Mouse (Mus musculus) 3134 (cell line): Measurements from ENCODE around the gene Hmgn3.
"Not testable (repeated sequence)": the region's sequence is repeated elsewhere in the genome, so short reads cannot be mapped to it uniquely, and the experiment has no call there.

Experiments used
- DNase-seq: peaks from one replicate; pipeline ENCODE4 v3.0.0-alpha.2; 2011; ENCODE audit warnings: low spot score; ENCODE audit not compliant: insufficient read length; ENCODE audit errors: extremely low read depth

The Hmgn3 gene

DNA sequence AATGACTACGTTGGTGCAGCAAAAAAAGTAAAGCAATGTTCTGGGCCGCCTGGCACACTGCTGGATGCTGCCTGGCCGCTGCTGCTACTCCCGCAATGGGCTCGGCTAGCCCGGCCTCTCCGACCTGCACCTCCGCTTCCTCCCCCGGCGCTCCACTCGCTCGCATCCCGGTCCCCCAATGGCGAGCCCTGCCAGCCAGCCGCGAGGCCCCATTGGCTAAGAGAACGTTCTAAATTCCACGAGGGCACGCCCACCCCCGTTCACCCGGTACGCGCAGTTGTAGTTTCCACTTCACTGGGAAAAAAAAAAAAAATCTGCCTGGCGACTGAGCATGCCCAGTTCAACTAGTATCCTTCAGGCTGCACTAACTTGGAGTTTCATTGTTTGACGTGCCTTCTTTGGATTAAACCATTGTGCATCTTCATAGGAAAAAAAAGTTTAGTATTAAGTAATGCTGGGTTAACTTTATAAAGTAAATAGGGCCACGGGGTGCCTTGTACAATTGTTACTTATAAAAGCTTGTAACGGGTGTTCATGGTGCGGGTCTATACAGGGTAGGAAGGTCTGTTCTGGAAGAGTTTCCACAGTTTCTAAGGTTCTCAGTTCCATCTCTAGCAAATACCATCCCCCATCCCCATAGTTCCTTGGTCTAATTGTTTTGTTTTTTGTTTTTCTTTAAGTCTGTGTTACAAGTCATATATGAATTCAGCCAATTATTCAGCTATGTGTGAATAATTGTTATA, at the start of gene Hmgn3:
Hmgn3 (minus strand) TSS at position 240 of the 743 bp plus-strand sequence.
- peak; percentile 93 for DNase-seq

DNA sequence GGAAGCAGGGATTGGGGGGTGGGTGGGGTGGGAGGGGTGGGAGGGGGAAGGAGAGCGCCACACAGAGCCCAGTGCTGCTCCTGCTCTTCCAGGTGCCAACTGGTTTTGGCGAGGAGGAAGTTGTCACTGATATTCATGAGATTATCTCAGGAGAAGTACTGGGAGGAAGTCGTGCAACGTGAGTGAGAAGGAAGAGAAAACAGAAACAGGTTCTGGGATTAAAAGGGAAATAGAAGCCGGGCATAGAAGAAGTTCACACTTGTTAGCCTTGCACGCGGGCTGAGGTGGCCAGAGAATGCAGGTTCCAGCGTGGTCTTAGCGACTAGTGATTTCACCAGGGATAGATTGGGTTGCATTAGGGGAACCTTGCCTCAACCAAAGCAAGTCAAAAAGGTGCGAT, 49.3 kb upstream of the Hmgn3 start:
- no peak for DNase-seq

DNA sequence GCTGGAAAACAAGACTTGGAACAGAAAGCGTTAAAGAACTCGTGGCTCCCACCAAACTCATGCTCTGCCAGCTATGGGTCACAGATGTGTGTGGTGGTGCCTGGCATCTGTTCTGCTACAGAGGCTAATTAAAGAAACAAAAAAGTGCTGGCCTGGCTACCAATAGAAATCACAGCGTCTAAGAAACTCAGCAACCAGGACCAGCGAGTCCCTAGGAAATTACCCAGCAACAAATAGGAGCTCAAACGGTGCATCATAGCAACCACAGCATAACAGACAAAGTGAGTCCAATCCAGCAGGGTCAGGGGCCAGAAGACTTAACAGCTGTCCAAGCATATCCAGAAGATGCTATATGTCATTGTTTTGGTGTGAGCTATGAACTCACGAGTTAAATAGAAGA, 48.5 kb upstream of the Hmgn3 start:
- DNase-seq: no peak

DNA sequence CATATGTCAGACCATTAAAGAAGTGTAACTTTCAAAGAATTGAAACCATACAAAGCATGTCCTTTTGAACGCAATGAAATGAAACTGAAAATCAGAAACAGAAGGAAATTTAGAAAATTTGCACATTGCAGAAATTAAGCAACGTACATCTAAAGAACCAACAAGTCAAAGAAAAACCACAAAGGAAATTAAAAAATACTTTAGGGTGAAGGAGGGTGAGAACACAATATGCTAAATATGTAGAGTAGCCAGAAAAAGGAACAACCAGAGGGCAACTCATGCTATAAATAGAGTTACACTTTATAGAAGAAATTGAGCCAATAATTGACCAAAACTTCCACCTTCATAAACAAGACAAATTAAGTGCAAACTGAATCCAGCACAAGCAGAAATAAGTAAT, 41.3 kb upstream of the Hmgn3 start:
- no peak for DNase-seq

DNA sequence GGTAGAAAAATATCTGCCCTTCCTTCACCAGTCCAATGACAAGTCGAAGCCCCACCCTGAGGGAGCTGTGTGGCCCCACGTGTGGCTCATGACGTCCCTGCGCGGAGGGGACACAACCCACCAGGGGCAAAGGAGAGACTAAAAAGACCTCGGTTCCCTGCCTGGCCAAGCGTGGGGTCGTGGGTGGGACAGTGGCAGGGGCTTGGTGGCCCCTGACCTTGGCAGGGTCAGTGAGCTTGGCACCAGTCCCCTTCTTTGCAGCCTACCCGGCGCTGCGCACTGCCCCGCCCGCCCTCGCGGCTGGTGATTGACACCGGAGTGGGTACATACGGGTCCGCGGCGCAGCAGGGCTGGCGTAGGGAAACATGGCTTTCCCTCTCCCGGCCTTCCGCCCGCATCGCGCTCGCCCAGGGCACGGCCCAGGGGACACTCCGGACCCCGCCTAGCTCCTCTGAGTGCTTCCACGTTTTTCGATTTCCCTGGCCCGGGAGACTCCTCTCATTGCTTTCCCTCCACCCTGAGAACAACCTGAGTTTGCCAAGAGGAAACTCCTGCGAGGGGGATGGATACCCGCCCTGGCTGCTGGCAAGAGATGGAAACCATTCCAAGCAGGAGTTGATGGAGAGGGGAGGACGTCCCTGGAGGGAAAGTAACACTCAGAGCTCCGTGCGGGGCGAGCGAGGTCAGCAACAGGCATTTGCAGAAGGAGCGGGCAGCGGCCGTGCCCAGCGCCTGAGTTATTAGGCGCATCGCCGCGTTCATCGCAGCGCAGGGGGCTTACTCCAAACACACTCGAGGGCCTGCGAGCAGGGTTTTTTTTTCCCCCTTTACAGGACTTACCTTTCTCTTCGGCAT, 667 bp downstream of the Hmgn3 start:
- DNase-seq: peak; percentile 82

DNA sequence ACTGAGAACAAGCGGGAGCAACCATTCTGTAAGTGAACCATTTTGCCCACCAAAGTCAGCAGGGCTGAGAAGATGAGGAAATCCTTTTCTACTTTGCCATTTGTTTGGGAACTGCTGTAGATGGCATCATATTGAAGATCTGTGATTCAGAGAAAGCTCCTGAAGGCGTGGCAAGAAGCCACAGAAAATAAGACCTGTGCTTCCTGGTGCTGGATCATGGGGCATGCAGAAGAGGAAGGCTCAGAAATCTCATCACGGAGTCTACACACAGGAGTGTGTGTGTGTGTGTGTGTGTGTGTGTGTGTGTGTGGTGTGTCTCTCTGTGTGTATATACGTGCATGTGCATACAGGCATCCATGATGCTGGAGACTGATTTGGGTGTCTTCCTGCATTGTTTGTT, 16.7 kb downstream of the Hmgn3 start:
- no peak for DNase-seq

DNA sequence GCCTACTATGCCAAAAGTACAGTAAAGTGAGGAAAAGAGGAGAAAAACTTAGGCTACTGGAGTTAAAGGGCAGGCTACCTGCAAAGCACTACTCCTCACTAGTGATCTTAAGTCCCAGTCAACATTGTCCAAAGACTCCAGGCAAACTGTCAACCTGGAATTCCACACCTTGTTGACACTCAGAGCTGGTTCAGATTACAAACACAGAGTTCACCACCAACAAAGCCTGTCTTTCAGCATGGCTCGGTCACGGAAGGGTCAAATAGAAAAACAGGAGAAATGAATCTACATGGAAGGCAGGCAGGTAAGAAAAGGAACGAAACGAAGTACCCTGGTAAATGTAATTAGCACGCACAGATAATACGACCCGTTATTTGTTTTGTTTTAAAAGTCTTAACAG, 18.6 kb downstream of the Hmgn3 start:
- DNase-seq: no peak

DNA sequence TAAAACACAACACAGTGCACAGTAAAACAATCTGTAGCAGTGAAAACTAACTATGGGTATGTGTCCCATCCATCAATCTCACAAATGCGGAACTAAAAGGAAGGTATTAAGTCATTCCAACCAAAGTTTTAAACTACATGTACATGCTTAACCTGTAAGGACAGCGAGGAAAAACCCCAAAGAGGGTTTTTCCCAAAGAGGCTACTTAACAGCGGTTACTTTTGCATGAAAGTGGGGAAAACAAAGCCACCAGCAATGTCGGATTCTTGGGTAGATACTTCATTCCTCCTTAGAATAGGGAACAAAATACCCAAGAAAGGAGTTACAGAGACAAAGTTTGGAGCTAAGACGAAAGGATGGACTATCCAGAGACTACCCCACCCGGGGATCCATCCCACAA, 20.0 kb downstream of the Hmgn3 start:
- not testable (repeated sequence) for DNase-seq

DNA sequence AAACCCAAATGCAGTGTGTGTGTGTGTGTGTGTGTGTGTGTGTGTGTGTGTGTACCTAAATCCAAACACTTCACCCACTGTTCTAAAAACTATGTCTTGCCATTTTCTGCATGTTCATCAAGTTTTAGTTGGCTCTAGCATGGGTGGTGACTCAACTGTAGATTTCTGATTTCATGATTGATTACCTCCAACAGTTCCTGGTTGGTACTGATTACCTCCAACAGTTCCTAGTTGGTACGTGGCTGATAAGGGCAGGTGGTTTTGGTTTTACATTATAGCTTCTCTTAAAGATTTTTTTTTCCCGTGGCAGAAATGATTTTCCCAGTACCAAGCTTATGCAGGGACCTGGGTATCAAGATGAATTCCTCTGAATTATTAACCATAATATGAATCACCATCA, 27.3 kb downstream of the Hmgn3 start:
- DNase-seq: no peak

DNA sequence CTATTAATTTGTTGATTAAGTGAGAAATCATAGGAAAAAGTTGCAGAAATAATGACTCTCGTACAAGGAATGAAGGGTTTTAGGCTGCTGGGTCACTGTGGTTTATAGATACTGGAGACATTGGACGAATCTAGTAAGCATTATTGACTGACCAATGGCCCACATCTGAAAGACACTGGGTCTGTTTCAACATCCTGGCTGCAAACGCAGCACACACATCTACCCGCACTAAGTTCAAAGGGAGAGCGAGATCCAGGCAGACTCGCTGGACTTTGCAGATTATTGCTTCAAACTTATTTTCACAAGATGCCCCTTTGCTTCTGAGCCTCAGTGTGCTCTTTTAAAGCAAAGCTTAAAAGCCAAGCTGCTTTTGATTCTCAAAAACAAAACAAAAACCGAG, 29.0 kb downstream of the Hmgn3 start:
- no peak for DNase-seq

DNA sequence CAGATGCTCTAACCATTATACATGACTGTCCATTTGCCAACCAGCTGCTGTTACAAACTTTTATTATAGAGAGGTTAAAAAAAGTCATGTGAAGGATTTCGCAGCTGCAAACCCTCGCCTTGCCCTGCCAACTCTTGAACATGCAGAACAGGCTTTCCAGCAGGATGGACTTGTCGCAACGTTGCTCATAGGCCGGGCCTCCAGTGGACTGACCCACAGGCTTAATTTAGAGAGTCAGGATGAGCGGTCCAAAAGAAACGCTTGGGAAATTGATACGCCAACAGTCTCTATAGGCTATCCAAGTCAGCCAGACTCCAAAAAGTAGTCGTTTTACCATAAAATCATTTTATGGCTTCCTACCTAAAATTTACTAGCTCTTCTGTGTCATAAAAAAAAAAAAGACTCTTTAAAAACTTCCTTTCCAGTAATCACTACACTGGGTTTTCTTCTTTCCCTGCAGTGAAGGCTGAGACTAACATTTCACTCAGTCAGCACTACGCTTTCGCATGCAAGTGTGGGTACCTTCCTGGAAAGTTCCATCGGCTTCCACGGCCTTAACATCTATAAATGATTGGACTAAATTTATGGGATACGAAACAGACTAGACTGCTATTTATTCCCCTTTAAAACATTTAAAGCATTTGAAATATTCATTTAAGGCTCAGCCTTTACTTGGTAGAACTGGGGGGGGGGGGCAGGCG, 29.6 kb downstream of the Hmgn3 start:
- no peak for DNase-seq

DNA sequence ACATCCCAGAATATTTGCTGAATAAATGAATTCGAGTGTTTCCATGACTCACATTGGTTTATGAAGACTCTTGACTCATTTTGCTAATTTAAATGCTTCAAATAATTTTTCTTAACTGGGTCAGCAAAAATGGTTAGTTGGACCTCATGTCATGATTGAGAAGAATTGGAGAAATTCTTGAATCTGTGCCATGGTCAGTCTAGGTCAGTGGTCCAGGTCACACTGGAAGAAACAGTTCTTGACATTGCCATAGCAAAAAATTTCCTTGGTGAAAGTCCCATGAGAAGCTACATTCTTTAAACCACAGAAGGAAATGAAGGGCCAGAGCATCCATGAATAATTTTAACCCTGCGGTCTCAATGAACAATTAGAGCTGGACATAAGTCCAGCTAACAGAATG, 30.8 kb downstream of the Hmgn3 start:
- no peak for DNase-seq

DNA sequence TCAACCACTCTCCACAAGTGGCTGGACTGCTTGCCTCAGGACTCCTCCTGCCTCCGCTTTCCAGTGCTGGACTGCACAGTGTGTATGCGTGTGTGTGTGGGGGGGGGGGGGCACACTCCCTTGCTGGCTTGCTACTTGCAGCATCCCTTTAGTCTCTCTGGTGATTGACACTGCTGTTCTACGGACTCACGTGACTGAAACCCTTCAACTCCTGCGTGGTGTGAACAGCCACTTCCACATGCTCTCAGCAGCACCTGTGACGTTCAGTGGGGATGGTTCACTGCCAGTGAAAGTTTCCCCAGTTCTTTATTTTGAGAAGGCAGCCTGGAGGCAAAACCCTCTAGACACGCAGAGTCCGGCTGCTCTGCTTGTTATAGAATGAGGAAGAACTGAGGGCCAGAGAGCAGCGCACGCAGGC, 32.7 kb downstream of the Hmgn3 start:
- DNase-seq: no peak

DNA sequence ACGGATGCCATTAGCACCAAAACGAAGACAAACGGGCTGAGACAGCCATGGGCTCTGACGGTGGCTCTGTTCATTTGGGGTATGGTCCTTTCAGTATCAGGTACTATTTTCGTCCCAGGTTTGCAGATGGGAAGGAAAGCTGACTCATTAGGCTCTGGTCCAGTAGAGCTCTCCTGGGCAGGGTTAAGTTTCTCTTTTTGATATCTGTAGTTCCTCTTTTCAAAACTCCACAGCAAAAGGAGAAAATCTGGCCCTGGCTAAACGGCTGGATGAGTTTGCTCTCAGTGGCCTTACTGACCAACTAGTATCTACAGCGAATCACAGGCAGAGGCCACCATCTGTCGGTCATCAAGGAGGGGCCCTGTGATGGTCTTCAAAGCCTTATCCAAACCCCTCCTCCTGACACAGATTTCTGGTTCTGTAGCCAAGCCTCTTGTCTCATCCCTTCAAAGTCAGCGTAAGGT, 34.1 kb downstream of the Hmgn3 start:
- no peak for DNase-seq

DNA sequence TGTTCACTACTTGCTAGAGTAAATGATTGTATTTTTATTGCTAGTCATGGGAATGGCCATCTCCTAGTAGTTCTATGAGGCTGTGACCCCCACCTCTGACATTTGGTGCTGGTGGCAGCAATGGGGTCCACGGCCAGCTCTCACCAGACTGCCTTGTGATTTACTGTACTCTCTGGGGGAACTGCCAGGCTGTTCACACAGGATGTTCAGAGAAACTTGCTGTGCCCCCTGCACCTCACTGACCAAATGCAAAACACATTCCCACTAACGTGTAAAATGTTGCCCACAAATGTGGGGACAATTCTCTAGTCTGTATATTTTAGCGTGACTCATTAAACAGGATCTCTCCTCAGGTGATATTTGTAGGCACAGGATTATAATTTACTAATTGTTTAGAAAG, 34.7 kb downstream of the Hmgn3 start:
- no peak for DNase-seq

DNA sequence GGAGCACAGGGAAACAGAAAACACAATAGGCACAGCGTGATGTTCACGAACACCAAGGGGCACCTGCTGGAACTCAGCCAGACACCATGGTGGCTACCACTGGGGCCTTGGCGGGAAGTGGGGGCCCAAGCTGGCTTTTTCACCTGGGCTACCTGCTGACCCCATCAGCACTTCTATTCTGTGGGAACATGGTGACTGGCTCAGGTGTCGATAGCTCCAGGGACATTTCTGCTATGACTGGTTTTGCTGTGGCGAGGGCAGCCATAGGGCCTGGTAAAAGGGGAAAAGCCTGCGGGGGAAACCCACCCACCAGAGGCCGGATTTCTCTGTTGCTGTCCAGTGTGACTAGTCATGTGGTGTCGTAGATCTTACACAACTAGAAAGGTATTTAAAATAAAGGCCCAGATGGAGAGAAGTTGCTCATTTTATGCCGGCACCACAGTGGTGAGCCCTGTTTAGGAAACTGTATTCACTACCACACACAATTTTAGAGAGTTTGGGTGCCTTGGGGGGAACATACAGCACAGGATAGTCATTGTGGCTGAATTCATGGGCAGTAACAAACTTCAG, 35.3 kb downstream of the Hmgn3 start:
- no peak for DNase-seq

DNA sequence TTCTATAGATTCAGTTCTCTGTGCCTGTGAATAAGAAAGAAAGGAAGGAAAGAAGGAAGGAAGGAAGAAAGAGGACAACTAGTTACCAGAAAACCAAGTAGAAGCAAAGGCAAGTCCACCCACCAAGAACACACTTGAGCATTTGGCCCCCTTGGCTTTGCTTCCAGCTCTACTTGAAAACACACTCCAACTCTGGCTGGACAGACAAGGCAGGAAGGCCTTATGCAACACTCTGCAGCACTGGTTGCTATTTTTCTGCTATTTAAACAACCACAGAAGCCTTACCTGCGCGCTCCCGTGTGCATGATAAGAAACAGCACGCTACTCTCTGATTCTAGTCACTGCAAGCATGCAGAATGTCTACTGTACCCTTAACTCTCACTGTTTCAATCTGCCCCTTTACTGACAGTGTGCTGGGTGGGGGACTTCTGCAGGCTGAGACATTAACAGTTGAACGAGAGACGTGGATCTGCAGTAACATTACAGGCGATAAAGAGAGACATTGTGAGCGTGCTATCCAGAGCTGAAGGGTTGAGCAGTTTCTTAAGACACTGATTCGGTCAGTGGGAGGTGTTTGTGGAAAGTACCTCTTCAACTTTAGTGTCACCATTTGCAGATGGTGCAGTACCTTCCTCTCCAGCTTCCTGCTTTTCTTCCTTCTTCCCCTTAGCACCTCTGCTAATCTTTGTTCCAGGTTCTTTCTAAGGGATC, 35.9 kb downstream of the Hmgn3 start:
- no peak for DNase-seq

DNA sequence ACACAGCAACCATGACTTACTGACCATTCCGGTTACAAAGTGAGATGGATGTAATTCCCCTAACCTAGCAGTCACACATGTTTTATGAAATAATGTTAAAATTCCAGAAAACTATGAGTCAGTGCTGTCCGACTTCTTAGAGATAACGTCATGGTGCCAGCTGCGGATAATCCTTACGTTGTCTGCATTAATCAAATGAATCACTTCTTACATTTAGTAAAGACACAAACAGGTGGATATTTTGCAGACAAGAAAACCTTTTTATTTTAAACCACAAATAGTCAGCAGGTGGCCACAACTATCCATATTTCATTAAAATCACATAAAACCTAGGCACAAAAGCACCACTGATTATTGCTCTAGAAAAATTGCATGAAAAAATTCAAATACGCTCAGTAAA, 36.8 kb downstream of the Hmgn3 start:
- DNase-seq: no peak

DNA sequence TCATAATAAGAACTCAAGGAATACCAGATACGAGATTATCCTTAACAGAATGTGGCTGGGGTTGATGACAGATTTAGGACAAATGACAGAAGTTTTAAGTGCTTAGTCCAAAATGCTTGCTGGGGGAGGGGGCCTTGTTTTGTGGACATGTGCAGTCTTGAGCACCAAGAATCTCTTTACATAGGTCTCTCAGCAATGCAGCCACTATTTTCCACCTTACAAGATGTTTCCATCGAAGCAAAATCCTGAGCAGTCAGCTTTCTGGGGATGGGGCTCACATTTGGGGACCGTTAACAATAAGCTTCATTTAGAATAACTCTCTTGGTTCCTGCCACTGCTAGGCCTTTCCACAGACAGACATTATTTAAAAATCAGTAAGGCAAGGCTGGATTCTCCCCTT, 37.7 kb downstream of the Hmgn3 start:
- DNase-seq: no peak

DNA sequence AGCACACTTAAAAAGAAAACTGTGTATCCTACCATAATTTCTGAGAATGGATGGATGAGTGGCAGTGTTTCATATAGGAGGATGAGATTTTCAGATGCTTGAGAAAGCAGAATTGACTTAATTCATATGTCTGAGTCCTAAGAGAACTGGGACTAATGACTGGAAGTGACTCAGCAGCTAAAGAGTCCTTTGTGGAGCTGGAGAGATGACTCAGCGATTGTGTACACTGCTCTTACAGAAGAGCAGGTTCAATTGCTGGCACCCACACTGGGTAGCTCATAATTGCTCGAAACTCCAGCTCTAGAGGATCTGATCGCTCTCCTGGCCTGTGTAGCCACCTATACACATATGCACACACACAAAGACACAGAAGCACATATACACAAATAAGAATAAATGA, 42.7 kb downstream of the Hmgn3 start:
- DNase-seq: peak; percentile 44
